Mouse (Mus musculus) cerebellum, adult 2 months (tissue): ENCODE data around the gene Mtrex.

Experiments used
- CTCF ChIP-seq: fragments of 200-500 bp; IDR thresholded peaks from 2 replicates; pipeline ENCODE4 v1.5.1; 2011; ENCODE audit warnings: low read depth, mild to moderate bottlenecking, control low read depth, low read length, moderate library complexity, borderline replicate concordance; ENCODE audit not compliant: insufficient read depth
- POLR2A ChIP-seq: fragments of 200-500 bp; IDR thresholded peaks from 2 replicates; pipeline ENCODE4 v1.6.1; 2011; ENCODE audit warnings: low read length, control low read depth, borderline replicate concordance; ENCODE audit not compliant: insufficient read depth

DNA sequence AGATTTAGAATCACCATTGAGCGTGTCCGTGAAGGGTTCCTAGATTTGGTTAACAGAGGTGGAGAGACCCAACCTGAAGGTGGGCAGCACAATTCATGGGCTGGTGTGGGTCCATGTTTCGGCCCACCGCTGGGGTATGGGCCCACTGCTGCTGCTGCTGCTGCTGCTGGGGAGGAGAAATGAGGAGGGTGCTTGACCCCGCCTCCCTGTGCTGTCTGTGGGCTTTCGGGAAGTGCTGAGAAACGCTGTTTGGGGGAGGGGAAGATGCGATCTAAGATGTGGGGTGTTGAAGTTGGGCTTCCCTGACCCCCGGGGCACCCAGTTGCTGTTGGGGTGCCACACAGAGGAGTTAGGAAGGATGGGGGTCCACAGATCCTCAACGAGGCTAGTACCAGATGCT lies 49.5 kb upstream of the Mtrex start:
- no peak for TF ChIP-seq POLR2A
- no peak for TF ChIP-seq CTCF
